Mouse (Mus musculus) WW6 (cell line): ENCODE results near the gene Rbpj.
"Not testable (repeated sequence)": the region's sequence is repeated elsewhere in the genome, so short reads cannot be mapped to it uniquely, and the experiment has no call there.

Experiments used
- DNase-seq: peaks from one replicate; pipeline ENCODE4 v3.0.0-alpha.2; 2013; ENCODE audit warnings: low read depth, low spot score

Rbpj gene

DNA sequence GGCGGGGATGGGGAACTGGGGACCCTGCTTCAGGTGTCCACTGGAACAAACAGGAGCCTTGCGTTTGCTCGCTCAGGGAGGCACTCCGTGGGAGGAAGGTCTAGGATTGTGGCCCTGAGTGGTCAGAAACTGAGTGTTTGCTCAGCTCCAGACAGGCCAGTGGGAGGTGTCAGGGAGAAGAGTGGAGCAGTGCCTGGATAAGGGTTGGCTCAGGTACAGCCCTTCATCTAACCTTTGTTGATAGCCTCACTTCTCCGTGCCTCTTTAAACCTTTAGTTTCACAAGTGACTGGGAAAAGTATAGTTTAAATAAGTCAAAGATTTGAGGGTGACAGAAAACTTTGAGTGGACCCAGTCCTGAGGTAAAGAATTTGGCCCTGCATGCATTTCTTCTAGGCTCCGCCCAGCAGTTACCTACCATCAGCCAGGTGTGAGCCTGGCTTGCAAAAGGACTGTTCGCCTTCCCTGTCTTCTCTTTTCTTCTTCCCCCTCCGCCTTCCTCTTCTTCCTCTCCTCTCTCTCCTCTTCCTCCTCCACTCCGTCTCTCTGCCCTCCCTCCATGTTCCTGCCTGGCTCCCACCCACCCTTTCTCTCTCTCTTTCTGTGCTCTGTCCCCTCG, 204.5 kb downstream of the Rbpj start:
- no peak for DNase-seq

DNA sequence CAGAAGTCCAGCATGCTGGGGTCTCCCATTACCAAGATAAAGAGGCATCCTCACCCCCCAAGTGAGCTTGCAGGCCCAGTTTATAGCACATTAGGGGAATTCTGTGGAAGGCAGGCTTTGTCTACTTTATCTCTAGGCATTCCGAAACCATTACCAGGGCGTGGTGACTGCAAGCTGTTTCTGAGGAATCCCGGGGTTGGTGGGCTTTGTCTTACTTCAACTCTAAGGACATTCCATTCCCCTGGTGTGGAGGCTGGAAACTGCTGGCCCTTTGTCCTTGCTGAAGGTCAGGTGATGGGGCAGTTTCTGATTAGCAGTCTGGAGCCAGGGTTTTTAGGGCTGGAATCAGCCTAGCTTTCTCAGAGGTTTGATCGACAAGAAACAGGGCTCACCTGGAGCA, 205.6 kb downstream of the Rbpj start:
- peak; percentile 94 for DNase-seq

DNA sequence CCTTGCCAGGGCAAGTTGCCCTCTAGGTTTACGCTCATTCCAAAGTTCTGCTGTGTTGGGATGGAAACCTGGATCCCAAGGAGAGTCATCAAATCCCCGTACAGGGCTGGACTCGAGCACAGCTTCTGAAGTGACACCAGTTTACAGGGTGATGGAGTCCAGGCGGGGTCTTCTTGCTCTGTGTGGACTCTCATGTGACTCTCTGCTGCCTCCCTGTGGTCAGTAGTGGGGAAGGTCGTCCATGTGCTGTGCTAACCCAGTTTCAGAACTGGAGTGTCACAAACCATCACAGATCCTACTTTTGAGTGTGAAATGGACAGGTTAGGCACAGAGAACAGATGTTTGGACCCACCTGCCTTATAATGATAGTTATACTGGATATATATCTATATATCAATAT, 206.4 kb downstream of the Rbpj start:
- DNase-seq, result peak; percentile 78

DNA sequence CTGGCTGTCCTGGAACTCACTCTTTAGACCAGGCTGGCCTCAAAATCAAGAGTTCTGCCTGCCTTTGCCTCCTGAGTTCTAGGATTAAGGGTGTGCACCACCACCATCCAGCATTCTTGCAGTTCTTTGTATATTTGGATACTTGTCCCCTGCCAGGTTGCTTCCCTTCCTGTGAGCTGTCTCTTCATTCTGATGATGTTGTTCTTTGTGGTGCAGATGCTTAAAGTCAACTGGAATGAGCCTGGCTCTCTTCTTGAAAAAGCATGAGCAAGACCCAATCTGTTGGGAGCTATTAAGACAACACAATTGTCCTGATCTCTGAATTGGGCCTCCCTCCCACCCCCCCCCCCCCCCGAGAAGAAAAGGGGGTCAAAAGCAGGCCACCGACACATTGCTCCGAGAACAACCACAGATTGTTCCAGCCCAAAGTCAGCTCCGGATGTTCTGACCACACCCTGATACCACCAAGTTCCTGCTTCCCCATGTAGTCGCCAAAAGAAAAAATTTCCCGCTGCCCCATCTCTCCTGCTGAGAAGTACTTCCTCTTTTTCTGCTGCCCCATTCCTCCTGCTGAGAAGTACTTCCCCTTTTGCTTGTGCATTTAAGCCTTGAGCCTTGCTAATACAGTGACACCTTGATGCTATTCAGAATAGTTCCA, 207.7 kb downstream of the Rbpj start:
- DNase-seq, result not testable (repeated sequence)

DNA sequence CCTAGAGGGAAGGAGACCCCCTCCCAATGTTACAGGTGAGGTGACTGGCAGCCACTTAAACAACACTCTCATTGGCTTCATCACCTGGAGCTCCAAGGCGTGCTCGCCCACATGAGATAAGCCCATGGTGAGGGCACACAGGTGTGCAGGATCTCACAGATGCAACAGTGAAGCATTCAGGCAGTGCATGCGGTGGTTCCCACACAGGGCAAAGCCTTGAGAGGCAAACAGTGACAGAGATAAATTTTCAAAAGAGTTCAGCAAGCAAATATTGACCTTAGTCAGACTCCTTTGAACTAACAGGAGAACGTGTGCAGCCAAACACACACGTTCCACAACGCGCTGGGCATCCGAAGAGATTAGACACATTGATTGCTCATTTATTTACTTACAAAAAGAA, 210.7 kb downstream of the Rbpj start:
- DNase-seq, result no peak

DNA sequence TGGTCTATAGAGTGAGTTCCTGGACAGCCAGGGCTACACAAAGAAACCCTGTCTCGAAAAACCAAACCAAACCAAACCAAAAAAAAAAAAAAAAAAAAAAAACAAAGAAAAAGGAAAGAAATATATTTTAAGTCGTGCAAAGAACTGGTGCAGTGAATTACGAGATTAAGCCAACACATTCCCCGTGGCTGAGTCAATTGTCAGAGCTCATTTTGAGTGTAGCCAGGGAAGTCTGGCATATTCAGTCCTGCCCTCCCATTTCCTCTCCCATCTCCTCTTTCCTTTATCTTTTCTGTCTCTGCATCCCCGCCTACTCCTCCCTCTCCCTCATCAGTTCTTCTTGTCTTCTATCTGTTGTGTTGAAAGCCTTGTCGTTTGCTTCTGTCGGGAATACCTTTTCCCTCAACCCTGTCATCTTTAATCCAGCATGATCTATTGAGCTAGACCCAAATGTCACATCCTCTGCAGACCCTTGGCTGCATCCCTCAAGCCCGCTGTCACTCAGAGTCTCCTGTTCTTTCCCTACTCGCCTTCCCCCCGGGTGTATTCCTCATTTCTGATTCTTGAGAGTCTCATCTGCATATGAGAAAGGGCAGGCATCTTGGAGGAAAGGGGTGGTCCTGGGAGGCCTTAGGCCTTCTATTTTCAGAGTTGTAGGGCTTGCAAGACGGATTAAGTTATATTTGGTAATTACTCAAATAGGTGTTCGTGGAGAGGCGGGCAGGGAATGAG, 212.2 kb downstream of the Rbpj start:
- no peak for DNase-seq

DNA sequence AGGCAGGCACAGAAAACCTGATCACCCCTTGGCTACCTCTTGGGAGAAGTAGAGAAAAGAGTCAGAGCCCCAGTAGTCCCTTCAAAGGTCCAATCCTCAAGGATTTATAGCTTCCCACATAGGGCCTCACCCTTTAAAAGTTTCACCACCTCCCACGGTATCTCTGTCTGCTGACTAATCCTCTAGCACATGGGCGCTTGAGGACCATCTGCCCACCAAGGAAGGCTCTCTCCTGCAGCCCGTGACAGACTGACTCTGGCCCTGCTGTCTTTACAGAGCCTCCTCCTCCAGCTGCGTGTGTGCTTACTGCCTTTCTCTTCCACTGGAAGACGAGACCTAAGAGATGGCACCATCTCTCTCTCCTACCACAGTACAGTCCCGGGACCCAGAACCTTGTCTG, 213.7 kb downstream of the Rbpj start:
- DNase-seq, result no peak

DNA sequence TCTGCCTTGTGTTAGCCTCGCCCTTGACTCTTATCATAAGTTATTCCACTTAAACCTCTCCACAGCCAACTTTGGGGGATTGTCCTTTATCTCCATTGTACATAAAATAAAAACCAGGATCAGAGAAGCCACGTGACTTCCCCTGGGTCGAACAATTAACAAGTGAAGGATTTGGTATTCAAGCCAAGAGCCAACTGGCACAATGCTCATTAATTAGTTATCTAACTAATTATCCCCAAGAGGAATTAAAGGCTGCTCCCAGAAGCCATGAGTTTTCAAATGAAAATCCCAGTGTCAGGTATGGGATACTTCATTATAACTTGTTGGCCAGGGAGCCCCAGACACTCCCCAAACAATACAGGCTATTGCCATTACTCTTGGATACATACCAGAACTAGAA, 218.0 kb downstream of the Rbpj start:
- no peak for DNase-seq

DNA sequence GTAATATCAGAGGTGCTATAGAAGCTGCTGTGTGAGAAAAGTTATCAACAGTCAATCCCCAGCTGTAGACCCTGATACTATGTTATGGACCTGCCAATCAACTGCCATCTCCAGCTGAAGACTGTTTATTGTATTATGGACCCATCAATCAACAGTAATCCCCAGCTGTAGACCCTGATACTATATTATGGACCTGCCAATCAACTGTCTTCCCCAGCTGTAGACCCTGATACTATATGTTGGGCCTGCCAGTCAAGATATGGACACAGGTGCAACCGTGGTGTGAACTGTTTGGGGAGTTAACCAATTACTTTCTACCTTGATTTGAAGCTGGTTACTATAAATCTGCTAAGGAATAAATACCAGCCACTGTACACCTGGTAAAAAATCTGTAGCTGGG, 218.5 kb downstream of the Rbpj start:
- DNase-seq, result no peak

DNA sequence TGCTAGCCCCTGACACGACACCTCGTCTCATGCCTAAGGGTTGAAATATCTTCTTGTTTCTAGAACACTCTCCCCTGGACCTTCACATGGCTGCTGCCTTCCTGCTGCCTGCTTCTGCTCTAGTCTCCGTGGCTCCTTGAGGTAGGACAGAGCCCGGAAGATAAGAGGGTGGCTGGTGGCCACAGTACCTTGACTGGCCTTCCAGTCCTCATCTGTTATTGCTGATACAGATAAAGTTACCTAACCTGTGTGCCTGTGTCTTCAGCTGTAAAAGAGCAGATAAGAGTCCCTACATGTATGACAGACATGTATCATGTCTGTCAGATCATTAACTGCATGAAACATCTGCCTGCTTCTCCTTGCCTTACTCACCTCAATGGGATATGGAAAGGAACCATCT, 219.7 kb downstream of the Rbpj start:
- DNase-seq, result no peak

DNA sequence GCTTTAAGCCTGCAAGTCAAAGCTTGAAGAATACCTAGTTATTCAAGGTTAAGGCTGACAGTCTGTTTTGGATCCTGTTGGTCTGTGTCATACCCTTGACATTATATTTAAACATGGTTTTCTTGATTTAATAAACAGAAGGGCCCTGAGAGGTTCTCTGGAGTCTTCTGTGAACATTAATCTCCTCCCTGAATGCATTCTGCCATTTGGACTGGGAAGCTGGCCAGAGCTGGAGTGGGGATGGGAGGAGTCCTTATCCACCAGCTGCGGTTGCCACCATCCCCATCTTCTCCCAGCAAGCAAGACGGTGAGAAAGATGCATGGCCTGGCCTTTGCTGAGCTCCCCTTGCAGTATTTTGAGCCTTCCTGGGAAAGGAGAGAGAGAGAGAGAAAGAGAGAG, 220.4 kb downstream of the Rbpj start:
- no peak for DNase-seq

DNA sequence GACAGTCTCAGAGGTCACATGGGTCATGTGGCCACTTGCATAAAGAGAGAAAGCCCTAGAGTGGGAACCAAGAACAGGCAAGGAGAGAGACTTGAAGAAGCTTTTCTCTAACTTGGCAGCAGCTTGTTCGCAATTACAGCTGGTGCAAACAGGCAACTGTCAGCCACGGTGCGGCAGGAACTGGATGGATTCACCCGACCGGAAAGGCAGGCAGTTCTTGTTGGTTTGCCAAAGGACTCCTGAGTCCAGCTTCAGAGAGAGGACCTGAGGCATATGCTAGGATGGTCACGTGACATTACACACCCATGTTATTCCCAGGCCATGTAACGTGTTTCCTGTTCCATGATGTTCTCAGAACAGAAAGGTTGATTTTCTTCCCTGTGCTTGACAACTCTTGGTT, 222.4 kb downstream of the Rbpj start:
- no peak for DNase-seq

DNA sequence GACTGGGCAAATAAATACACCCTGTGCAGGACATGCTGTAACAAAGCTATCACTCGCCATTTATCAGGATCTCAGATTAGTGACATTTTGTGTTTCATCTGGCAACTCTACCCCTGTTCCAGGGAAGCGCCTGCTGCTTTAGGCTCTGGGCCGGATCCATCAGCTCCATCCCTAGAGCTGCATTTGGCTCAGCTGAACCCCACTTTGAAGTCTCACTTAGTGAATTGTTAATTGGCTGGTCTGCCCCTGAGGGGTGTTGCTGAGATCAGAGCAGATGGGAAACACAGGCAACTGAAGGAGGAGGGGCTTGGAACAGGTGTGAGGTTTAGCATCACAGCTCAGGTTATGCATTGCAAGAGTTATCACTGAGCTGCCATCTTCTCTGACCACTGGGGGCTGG, 225.6 kb downstream of the Rbpj start:
- no peak for DNase-seq

DNA sequence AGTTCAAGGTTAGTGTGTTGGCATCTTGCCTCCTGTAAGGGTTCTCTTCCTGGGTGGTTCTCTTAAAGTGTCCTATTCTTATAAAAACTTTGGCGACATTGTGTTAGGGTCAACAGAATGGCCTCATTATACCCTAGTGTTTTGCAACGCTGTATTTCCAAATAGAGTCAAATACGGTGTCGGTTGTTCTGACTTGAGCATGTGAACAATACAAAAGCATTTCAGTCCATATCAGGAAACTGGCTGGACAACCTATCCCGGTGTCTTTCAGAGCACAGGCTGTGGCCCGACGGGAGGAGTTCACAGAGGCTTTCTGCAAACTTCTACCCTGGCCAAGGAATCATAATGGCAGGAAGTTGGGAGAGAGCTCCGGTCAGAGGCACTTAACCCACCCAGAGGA, 226.1 kb downstream of the Rbpj start:
- DNase-seq, result no peak

DNA sequence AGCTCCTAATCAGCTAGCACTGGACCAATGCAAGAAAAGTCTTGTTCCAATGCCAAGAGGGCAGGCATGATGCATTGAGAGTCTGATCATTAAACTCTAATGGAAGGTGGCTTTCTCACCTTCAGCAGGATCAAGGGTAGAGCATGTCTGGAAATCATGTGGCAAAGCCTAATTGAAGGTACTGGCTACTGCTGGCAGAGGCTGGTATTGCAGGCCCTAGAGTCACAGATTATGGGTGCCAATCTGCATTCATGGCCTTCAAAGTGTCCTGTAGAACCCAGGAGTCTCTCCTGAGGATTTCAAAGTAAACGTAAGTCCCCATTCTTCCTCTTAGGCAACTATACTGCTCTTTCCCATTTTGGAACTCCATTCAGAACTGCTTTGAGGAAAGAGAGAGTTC, 226.7 kb downstream of the Rbpj start:
- DNase-seq, result no peak

DNA sequence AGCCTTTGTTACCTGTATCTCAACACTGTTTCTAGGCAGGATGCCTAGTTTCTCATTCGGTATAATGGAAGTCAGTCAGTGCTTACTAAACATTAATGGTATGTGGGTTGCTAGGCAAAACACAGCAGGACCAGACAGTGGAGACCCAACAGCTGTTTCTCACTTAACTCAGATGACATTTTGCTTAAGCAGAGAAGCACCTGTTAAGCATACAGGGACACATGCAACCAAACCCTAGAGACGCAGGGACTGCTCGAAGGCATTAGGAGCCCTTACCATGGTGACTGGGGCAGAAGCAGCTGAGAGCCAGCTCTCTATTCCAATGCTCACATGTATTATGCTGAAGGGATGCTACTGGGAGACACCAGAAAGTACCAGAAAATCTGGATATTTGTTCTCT, 230.7 kb downstream of the Rbpj start:
- no peak for DNase-seq

DNA sequence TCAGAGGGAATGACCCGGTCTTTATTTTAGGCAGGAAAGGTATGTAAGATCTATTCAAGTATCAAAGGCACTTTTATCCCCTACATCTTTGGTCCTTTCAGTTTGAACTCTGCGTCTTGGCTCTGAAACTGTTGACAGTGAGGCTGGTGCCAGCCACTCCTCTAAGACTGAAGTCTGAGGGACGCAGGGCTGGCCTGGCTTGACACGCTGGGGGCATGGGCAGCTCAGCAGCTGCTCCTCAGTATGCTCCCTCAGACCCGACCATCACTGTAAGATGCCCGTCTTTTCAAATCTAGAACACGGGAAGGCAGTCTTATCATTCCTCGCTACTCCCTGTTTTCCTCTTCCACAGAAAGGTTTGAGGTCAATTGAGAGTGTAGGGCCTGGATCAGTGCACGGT, 231.8 kb downstream of the Rbpj start:
- no peak for DNase-seq

DNA sequence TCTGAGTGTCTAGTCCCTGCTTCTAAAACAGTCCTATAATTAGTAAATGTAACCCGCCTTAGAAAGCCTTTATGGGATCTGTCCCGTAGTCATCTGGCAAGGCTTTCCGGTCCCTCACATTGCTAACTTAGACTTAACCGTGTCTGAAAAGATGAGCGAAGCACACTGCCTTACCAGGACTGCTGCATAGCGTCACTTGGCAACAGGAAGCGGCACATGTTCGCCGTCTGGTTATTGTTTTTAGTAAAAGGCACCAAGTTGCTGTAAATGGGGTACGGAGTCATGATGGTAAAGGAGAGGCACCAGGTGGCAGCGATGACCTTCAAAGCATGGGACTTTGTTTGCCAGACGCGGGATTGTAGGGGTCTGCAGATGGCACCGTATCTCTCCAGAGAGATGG, 236.7 kb downstream of the Rbpj start:
- DNase-seq, result no peak
